Mouse (Mus musculus) lung, embryonic 15.5 days (tissue): ENCODE data around the gene Ckmt1. TPM values are rescaled to one million over a fixed set of nuclear protein-coding genes. Genes with fewer than 3 reads are reported as not detected.

ENCODE experiments used
- polyA plus RNA-seq: library from polyadenylated mRNA; unstranded; fragments of >200 nt; fragmentation: Nextera tagmentation; extraction: Ambion mirVana; gene quantifications from 2 replicates; pipeline ENCODE4 v1.2.1, GENCODE M21; 2015

The Ckmt1 gene
- polyA plus RNA-seq, 1 experiment from 2014 or later, result 3.6 TPM

Other genes starting within 250 kb of the Ckmt1 start
- gene Tgm7, start 247.9 kb upstream of the Ckmt1 start, polyA plus RNA-seq, result 0.06 TPM in 1 of 2 replicates, not detected in the other
- 18.6 and 22.3 TPM in 2 replicates for gene Adal, start 217.3 kb upstream of the Ckmt1 start, polyA plus RNA-seq
- 24.7 and 26.1 TPM in 2 replicates for gene Lcmt2, start 217.1 kb upstream of the Ckmt1 start, polyA plus RNA-seq
- 52.6 and 53.3 TPM in 2 replicates for gene Tubgcp4, start 187.1 kb upstream of the Ckmt1 start, polyA plus RNA-seq
- 8.3 and 9.7 TPM in 2 replicates for gene Zscan29, start 186.6 kb upstream of the Ckmt1 start, polyA plus RNA-seq
- 61.6 and 66.8 TPM in 2 replicates for gene Trp53bp1, start 86.3 kb upstream of the Ckmt1 start, polyA plus RNA-seq
- gene Map1a, start 68.1 kb upstream of the Ckmt1 start, polyA plus RNA-seq, result 3.5 TPM in 2 replicates
- 10.0 and 12.3 TPM in 2 replicates for gene Ppip5k1, start 2.3 kb upstream of the Ckmt1 start, polyA plus RNA-seq
- gene Strc, start 29.5 kb downstream of the Ckmt1 start, polyA plus RNA-seq, result not detected in 2 replicates
- gene Pdia3, start 56.1 kb downstream of the Ckmt1 start, polyA plus RNA-seq, result 874 and 889 TPM in 2 replicates
- 1.3 and 2.3 TPM in 2 replicates for gene Catsper2, start 56.1 kb downstream of the Ckmt1 start, polyA plus RNA-seq
- 10.0 and 10.1 TPM in 2 replicates for gene Ell3, start 86.6 kb downstream of the Ckmt1 start, polyA plus RNA-seq
- 430 and 452 TPM in 2 replicates for gene Serf2, start 91.5 kb downstream of the Ckmt1 start, polyA plus RNA-seq
- 97.0 and 99.5 TPM in 2 replicates for gene Hypk, start 95.6 kb downstream of the Ckmt1 start, polyA plus RNA-seq
- 0.07 and 0.20 TPM in 2 replicates for gene Serinc4, start 99.1 kb downstream of the Ckmt1 start, polyA plus RNA-seq
- gene Mfap1b, start 116.4 kb downstream of the Ckmt1 start, polyA plus RNA-seq, result 45.7 and 51.1 TPM in 2 replicates
- gene Mfap1a, start 149.0 kb downstream of the Ckmt1 start, polyA plus RNA-seq, result 28.0 and 31.8 TPM in 2 replicates
- 8.8 and 9.3 TPM in 2 replicates for gene Wdr76, start 149.0 kb downstream of the Ckmt1 start, polyA plus RNA-seq